Mouse (Mus musculus): ENCODE measurements around the gene Agpat2.
A peak's percentile ranks its signal among the peaks of the same experiment; 100 is the strongest.

The Agpat2 gene

DNA sequence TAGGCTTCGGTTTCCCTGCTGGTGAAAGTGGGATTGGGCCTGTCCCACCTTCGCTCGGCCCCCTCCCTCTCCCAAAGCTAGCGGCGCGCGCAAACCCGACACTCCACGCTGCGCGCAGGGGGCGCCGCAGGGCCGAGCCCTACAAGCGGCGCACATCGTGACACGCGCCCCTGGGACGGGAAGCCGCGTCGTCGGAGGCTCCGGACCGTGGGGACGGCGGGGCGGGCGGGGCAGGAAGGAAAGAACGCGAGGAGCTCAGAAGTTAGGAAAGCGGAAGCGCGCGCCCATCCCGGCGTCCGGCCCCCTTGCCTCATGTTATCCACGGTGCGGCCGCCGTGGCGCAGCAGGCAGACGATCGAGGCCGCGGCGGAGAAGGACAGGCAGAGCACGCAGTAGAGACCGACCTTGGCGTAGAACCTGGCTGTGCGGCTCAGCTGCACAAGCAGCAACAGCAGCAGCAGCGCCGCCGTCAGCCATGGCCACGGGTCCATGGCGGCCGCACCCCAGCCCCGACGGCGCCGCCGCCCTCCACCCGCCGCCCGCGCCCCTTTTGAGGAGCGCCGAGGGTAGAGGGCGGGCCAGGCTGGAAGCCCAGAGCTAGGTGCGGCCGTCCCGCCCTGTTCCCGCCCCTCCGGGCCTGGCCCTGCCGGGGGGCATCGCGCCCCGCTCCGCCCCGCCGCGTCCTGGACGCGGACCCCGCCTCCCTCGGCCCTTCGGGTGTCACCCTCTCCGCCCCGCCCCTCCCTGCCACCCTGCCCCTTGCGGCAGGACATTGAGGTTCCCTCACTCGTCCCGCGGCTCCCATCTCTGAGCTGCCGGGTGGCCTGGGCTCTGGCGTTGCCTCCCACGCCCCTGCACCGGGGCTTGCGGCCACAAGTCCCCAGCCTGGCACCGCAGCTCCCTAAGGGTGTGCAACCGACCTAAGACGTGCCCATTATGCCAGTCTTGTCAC lies at the start of gene Agpat2:
TSS of gene Agpat2 (minus strand) at position 698 of the 952 bp plus-strand sequence.
- DNase-seq, result peak; percentile 82

DNA sequence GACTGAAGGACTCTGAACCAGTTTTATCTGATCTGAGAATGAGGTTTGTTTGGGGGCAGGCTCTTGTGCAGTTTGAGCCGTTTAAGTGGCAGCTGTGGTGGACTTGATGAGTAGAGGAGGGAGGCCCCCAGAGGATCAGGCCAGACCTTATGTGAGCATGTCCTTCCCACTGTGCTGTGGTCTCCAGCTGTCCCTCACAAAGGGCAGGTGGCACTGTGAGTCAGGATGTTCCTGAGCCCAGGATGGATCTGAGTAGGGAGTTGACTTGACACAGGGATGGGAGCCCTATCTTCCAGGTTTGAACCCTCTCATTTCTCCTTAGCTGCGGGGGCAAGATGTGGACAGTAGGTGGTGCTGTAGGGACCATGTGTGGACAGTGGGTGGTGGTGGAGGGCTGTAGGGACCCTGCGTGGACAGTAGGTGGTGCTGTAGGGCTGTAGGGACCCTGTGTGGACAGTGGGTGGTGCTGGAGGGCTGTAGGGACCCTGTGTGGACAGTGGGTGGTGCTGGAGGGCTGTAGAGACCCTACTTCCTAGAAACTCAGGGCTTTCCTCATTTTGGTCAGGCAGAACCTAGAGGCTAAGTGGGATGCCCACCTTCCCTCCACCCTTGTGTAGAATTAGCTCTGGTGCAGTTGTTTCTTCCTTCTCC lies 42.6 kb upstream of the Agpat2 start:
- peak; percentile 86 for DNase-seq

DNA sequence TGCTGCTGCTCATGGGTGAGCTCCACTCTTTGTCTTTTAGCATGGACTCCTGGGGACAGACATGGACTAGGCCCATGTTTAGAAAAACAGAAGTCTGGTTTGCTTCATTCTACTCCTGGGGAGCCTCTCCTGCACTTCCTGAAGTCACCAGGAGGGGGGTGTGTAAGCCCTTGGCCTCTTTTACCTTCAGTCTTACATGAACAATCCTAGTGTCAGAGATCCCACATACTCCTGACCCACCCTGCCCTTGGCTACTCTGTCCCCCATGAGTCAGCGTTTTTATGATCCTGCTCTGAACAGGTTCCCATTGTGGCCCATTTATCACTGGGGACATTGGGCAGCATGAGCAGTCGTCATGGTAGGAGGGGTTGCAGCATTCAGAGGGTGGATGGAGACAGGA lies 39.7 kb upstream of the Agpat2 start:
- DNase-seq, result peak; percentile 68

DNA sequence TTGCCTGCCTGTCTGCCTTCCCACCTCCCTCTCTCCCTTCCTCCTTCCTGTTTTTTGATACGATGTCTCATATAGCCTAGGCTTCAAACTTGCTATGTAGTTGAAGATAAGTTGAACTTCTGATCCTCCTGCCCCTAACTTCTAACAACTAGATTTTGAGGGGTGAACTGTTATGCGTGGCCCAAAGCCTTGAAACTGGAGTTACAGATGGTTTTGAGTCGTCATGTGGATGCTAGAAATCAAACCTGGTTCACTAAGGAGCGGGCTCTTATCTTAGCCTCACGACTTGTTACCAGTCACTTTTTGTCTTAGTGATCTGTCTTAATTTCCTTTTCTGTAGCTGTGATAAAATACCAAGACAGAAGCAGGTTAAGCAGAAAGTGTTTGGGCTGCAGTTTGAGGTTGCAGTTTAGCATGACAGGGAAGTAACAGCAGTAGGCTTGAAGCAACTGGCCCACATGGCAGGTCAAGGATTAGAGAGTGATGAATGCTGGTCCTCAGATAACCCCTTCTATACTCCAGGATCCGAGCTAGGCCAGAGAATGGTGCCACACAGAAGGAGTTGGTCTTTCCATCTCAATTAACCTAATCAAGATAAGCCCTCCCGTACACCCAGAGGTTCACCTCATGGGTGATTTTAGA lies 36.9 kb upstream of the Agpat2 start:
- no peak for DNase-seq

DNA sequence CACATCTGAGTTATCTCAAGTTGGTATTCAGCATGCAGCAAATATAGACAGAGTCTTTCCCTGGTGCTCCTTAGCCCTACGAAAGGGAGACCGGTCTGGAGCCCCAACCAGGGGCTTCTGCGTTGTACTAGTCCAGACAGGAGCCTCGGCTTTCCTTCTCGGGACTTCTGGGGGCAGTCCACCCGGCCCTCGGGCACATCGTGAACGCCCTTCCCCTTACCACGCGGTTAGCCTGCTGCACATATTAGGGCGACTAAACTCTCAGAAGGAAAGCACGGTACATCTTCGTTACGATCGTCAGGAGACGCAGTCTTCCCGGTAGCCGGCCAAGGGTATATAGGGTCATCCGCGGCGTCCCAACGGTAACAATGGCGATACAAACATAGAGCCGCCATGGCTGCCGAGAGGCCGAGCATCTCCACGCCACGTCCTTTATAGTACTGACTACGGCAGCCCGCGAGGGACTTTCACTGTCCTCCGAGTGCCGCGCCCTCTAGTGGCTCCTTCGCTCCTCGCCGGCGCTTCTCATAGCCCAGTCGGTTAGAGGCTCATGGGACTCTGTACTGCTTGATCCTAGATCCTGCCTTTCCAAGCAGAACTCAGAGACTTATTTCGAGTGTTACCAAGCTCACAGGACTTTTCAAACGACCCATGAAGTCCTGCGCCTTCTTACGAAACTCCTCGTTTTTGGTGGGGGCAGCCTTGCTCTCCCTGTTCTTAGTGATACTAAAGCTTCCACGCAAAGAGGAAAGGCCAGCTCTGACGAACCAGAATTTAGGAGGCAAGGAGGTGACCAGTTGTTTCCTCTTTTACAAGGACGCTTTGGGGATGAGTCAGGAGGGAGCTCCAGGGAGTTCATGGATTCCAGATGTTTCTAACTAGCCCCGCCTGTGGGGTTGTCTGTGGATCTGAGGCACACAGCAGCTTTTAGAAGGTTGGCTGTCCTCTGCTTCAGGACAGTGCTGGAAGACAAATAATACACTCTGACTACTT lies 35.9 kb upstream of the Agpat2 start:
- peak; percentile 95 for DNase-seq

DNA sequence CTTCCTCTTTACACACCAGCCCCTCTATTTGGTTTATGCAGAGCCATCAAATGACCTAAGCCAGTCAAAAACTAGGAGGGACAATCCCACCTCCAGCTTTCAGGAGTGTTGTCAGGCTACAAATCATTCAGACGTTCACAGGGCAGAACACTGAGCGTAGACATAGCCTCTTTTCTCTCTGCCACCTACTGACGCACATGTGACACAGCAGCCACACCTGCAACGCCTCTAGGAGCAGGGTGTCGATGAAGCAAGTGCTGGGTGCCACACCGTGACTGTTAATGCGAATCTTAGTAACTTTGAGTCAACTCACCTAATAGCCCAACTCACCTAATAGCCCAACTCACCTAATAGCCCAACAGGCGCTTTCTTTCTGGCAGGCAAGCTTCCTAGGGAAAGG lies 34.9 kb upstream of the Agpat2 start:
- DNase-seq, result peak; percentile 67

DNA sequence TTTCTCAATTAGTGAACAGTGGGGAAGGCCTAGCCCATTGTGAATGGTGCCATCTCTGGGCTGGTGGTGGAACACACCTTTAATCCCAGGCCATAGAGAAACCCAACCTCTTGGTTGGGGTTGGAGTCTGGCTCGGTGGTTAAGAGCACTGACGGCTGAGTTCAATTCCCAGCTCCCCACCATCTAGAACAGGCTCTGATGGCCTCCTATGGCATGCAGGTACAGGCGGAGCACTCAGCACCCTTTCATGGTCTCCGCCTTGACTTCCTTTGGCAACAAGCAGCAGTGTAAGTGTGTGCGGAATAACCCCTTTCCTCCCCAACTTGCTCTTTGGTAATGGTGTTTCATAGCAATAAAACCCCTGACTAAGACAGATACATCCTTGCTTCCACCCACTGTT lies 34.4 kb upstream of the Agpat2 start:
- DNase-seq, result no peak

DNA sequence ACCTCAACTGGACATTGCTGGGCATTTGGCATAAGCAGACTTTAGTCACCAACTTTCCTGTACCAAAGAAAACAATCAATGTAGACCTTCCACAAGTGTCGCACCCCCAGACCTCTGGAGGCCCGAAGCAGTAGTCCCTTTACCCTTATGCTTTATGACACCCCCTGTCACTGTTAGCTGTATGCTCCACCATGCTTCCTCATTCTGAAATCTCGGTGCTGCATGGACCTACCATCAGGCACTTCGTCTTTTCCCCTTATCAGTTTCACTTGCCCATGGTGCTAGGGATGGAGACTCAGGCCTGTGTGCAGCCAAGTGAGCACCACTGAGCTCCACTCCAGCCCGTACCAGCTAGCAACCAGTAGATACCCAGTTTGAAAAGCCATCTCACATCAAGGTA lies 33.8 kb upstream of the Agpat2 start:
- no peak for DNase-seq

DNA sequence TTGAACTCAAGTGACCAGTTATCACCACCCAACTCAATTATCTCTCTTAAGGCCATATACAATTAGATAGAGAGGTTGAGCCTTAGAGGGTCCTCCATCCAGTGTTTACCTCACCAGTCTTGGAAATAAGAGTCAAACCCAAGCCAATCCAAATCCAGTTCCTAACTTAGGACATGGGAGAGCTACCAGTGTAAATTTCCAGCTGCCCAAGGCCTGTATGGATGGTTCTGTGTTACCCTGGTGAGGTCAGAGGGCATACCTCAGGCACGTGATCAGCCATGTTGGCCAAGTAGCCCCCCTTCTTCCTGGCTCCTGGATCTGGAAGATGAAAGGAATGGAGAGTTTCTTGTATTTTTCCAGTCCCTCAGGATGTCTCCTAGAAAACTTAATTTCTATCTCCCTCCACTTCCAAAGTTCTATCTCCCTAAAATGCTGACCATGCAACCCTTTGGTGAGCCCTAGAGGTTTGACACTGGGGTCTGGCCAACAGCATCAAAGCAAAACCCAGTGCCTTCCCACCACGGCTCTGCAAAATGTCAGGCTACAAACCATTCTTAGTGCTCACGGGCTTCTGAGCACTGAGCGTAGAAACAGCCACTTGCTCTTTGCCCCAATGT lies 33.2 kb upstream of the Agpat2 start:
- DNase-seq, result no peak

DNA sequence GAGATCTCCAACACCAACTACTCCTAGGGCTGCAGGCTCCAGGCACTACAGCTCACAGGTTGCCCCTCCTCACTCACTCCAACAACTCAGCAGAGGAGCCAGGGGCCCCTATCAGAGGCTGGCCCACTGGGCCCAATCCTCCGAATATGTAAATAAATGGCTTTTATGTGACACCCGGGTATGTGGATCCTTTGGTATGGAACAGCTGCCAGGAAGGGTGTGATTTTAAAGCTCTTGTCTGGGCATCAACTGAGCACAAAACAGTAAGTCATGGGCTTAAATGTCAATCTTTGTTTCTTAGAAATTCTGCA lies 32.1 kb upstream of the Agpat2 start:
- no peak for DNase-seq

DNA sequence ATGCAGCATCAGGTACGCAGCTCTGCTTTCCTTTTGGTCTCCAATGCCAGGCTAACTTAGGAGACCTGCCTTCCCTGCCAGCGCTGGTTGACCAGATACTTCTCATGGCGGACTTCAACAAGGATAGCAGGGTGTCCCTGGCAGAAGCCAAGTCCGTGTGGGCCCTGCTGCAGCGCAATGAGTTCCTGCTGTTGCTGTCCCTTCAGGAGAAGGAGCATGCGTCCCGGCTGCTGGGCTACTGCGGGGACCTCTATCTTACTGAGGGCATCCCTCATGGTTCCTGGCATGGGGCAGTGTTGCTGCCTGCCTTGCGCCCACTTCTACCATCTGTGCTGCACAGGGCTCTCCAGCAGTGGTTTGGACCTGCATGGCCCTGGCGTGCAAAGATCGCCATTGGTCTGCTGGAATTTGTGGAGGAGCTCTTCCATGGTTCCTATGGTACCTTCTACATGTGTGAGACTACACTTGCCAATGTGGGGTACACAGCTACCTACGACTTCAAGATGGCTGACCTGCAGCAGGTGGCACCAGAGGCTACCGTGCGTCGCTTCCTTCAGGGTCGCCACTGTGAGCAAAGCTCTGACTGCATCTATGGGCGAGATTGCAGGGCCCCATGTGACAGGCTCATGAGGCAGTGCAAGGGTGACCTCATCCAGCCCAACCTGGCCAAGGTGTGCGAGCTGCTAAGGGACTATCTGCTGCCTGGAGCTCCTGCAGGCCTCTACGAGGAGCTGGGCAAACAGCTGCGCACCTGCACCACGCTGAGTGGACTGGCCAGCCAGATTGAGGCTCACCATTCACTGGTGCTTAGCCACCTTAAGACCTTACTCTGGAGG lies 31.5 kb upstream of the Agpat2 start:
- peak; percentile 49 for DNase-seq

DNA sequence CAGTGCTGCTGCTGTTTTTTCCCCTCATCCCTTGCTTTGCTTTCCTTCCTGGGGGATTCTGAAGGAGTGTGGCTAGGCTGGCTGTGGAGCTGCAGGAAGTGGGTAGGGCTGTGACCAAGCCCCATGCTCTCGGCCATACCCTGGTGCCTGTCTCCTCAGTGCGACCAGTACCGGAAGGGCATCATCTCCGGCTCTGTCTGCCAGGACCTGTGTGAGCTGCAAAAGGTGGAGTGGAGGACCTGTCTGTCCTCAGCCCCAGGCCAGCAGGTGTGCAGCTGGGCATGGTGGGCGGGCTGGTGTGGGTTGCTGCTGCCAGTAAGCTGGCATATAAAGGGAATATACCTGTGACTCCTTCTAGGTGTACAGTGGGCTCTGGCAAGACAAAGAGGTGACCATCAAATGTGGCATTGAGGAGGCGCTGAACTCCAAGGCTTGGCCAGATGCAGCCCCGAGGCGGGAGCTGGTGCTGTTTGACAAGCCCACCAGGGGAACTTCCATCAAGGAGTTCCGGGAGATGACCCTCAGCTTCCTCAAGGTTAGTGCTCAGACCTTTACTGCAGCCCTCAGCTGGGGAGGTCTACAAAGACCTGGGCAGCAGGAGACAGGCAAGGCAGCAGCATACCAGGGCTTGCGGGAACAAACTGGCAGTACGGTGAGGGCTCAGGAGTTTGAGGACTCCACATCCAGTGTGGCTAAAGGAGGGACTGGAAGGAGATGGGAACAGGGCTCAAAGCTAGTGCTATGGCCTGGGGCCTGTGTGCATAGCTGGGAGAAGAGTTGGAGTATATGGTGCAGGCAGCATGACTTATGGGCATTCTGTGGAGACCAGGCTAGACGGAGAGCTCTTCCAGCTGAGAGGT lies 30.6 kb upstream of the Agpat2 start:
- DNase-seq, result peak; percentile 30

DNA sequence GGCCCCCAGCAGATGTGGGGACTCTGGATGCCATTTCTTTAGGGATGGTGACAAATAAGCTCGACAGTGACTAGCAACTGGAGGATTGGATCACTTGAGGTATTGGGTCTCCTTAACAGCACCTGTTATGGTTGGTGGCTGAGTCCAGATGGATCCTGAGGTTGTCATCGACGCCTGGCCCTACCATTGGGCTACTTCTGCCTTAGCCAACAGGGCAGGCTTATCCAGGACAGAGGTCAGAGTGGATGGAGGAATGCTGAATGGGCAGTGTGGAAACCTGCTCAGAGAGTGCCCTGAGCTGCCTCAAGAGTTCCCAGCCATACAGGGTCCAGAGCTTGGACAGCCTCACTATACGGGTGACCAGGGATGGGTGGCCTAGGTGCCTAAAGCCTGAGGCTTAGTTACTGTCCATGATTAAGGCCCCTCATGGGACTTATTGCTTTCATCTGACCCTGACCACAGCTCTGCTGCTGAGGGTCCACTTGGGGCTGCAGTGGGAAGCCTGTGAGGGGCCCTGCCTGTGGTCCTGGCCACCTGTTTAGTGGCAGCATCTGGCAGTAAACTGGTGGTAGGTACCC lies 29.8 kb upstream of the Agpat2 start:
- DNase-seq, result no peak

DNA sequence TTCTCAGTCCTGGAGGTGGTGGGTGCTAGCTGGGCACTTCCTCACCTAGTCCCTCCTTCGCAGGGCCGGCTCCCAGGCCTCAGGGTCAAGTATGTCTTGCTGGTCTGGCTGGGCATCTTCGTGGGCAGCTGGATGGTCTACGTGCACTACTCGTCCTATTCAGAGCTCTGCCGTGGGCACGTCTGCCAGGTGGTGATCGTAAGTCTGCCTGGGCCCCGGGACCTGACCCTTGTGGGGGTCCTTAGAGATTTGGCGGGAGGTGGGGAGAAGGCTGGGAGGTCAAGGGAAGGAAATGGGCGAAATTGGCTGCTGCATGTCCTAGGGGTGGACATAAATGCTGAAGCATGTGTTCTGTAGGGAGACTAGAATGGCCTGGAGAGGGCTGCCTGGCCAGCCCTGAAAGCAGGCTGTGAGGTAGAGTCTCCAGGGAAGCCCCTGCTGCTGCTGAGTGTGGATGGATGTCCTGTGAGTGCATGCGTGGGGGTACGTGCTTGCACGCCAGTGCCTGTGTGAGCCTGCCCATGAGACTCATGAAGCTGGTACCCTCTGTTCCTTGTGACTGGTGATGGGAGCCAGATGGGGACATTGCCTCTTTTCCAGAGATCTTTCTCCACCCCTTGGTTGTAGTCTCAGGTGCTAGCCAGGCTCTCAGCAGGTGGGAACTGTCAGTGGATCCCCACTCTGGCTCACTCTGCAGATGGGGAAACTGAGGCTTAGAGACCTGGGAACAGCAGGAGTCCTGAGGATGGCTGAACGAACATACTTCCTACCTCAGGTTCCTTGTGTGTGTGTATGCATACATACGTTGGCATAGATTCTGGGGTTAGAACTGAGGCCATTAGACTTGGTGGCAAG lies 28.6 kb upstream of the Agpat2 start:
- no peak for DNase-seq

DNA sequence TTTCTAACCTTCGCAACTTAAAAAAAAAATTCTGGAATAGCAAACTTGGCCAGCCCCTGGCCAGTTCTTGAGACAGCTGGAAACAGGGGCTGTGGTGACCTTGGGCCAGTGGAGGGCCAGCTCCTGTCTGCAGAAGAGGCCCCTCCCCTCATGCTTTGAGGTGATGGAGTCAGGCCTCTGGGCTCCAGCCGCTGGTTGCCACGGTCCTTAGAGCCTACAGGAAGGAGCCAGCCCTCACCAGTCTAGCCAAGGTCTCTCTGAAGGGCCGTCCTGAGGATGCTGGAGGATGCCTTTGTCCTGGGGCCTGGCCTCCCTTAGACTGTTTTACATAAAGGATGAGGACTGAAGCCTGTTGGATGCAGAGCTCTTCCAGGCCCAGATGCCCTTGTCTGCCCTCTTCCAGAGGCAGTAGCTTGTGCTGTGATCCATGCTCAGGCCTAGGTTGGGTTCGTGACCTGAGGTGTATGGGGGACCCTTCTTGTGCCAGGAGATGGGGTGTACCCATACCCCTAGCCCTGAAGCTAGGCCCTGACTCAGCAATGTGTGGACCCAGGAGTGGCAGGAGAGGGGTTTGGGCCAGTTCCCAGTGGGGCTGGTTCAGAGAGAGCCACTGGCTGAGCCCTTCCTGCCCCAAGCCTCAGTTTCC lies 24.7 kb upstream of the Agpat2 start:
- DNase-seq, result no peak

DNA sequence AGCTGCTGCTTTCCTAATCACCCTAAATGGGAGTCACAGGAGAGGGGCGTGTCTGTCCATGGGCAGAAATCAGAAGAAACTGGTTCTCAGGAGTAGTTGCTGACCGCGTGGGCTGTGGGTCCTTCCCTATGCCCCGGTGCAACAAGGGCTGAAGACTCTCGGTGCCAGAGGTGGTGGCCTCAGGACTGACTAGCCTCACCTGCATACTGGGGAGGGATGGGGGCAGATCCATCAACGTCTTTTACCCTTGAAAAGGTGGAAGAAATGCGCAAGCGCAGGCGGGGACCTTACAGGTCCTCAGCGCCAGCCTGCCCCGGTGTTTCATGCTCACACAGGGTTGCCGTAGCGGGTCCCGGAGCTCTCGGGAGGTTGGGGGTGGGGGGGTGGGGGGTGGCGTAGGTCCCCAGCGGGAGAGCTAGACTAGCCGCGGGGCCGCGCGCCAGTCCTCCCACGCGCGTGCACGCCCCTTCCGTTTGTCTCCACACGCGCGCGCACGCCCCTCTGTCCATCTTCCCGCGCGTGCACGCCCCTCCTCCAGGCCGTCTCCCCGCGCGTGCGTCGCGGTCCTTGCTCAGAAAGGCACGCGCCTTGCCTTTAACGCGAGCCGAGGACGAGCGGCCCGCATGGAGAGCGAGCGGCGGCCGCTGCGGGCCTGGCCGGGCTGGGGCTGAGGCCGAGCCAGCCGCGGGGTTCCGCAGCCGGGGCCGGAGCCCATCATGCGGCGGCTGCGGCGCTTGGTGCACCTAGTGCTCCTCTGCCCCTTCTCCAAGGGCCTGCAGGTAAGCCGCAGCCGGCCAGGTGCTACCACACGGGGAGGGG lies 23.9 kb upstream of the Agpat2 start, which contains the start of gene Fam69b:
TSS of gene Fam69b (plus strand) at position 537 of the 819 bp plus-strand sequence.
- peak; percentile 62 for DNase-seq

DNA sequence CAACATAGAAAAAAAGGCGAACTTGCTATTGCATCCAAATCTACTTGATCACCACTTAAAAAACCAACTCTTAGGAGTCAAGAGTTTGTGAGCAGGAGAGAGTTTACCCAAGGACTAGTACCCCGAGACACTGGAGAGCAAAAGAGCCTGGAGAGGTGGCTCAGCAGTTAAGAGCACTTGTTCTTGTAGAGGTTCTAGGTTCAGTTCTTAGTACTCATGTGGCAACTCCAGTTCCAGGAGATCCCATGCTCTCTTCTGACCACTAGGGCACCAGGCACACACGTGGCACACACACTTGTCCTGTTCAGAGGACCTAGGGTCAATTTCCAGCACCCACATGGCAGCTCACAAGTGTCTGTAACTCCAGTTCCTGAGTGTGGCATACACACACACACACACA lies 21.9 kb upstream of the Agpat2 start:
- no peak for DNase-seq
